ENCODE assay signal across 8 mouse cellular contexts in genomic region chr7:25859962-25860870, GRCm38 (mm10). TPM values are rescaled to one million over a fixed set of nuclear protein-coding genes. Genes with fewer than 3 reads are reported as not detected.
DNase-seq lines count a peak whose midpoint lies in the region; ATAC-seq lines count a peak whose summit lies in the region.

No protein-coding gene starts in this region.

- H3K4me3 ChIP-seq in heart, embryonic 12.5 days: peak overlapping the region; percentile 24
- peak overlapping the region; percentile 10; the same call in 1 of the 2 replicates for H3K4me3 ChIP-seq in hindbrain, embryonic 12.5 days
- H3K4me3 ChIP-seq in liver, embryonic 11.5 days (ENCODE audit: low read depth, low read length): 0 out of 2 replicates have a peak overlapping the region, but pooled peaks have one; percentile 11
- H3K4me3 ChIP-seq in stomach, embryonic 16.5 days (replicated peaks; ENCODE audit: low read length): peak overlapping the region; percentile 21; the same call in 1 of the 2 replicates

- peak overlapping the region; percentile 61 for H3K4me2 ChIP-seq in heart, embryonic 12.5 days
- peak overlapping the region; percentile 43 for H3K4me2 ChIP-seq in hindbrain, embryonic 12.5 days (replicated peaks)
- H3K4me2 ChIP-seq in liver, embryonic 11.5 days: peak overlapping the region; percentile 48
- H3K4me2 ChIP-seq in stomach, embryonic 16.5 days (ENCODE audit: low read depth, low read length): peak overlapping the region; percentile 34

- intact Hi-C loops in heart, postnatal 25 days (cut with DNase I): no loop called here

- no peaks in the 10 kb centered on the region for H3K9me3 ChIP-seq in heart, embryonic 12.5 days (replicated peaks)
- H3K9me3 ChIP-seq in hindbrain, embryonic 12.5 days (replicated peaks): no peaks in the 10 kb centered on the region
- no peaks in the 10 kb centered on the region for H3K9me3 ChIP-seq in liver, embryonic 11.5 days (ENCODE audit: control insufficient read depth, low read length)
- no peaks in the 10 kb centered on the region for H3K9me3 ChIP-seq in stomach, embryonic 16.5 days (replicated peaks; ENCODE audit: control insufficient read depth, low read length)

- no peak overlapping the region for H3K27ac ChIP-seq in heart, embryonic 12.5 days (ENCODE audit: poor library complexity, severe bottlenecking)
- H3K27ac ChIP-seq in hindbrain, embryonic 12.5 days: no peak overlapping the region
- no peak overlapping the region for H3K27ac ChIP-seq in liver, embryonic 11.5 days (ENCODE audit: low read depth, low read length)
- no peak overlapping the region for H3K27ac ChIP-seq in stomach, embryonic 16.5 days (ENCODE audit: low read length)

- H3K9ac ChIP-seq in heart, embryonic 12.5 days: no peak overlapping the region
- no peak overlapping the region for H3K9ac ChIP-seq in hindbrain, embryonic 12.5 days
- no peak overlapping the region for H3K9ac ChIP-seq in liver, embryonic 11.5 days (ENCODE audit: low read depth, low read length)
- H3K9ac ChIP-seq in stomach, embryonic 16.5 days (ENCODE audit: low read length): no peak overlapping the region

- 19% methylated on average over 9 of the region's 9 CpGs for WGBS in heart, embryonic 12.5 days
- WGBS in hindbrain, embryonic 12.5 days: 17% methylated on average over 9 of the region's 9 CpGs
- WGBS in liver, embryonic 11.5 days: 23% methylated on average over 9 of the region's 9 CpGs
- 26% methylated on average over 9 of the region's 9 CpGs for WGBS in stomach, embryonic 16.5 days

- ATAC-seq in heart, embryonic 12.5 days (ENCODE audit: insufficient number of reproducible peaks, low FRiP score): no peak
- peak; percentile 64; the same call in 1 of the 2 replicates for ATAC-seq in hindbrain, embryonic 12.5 days (ENCODE audit: low FRiP score)
- no peak for ATAC-seq in liver, embryonic 11.5 days (replicated peaks; ENCODE audit: low FRiP score)
- ATAC-seq in stomach, embryonic 16.5 days (ENCODE audit: insufficient read depth, low FRiP score): no peak
- no peak for ATAC-seq in activated CD4-positive, CD25-positive, alpha-beta regulatory T cell, adult 4 months

- no peaks in the 10 kb centered on the region for H3K27me3 ChIP-seq in heart, embryonic 12.5 days (replicated peaks)
- H3K27me3 ChIP-seq in hindbrain, embryonic 12.5 days: no peaks in the 10 kb centered on the region
- H3K27me3 ChIP-seq in liver, embryonic 11.5 days (replicated peaks; ENCODE audit: control insufficient read depth, insufficient read depth, low read length): no peaks in the 10 kb centered on the region
- H3K27me3 ChIP-seq in stomach, embryonic 16.5 days (ENCODE audit: control insufficient read depth, insufficient read depth, low read length): no peaks in the 10 kb centered on the region

- DNase-seq in heart, postnatal 25 days (ENCODE audit: low spot score): no peak
- DNase-seq in embryo, embryonic 10.5 days (ENCODE audit: low spot score): peak; percentile 78
- DNase-seq in liver, embryonic 11.5 days (ENCODE audit: low spot score): no peak
- no peak for DNase-seq in gastrocnemius, adult 8-10 months (ENCODE audit: low spot score in 2 of 2)

- H3K36me3 ChIP-seq in heart, embryonic 12.5 days: no peaks in the 10 kb centered on the region
- H3K36me3 ChIP-seq in hindbrain, embryonic 12.5 days: no peaks in the 10 kb centered on the region
- H3K36me3 ChIP-seq in liver, embryonic 11.5 days (ENCODE audit: control insufficient read depth, insufficient read depth, low read length): no peaks in the 10 kb centered on the region
- no peaks in the 10 kb centered on the region for H3K36me3 ChIP-seq in stomach, embryonic 16.5 days (ENCODE audit: control insufficient read depth, insufficient read depth, low read length)

- no peaks in the 10 kb centered on the region for H3K4me1 ChIP-seq in heart, embryonic 12.5 days (replicated peaks)
- H3K4me1 ChIP-seq in hindbrain, embryonic 12.5 days: 0 out of 2 replicates have a peak, but pooled peaks cover 5% of the 10 kb centered on the region
- no peaks in the 10 kb centered on the region for H3K4me1 ChIP-seq in liver, embryonic 11.5 days (replicated peaks; ENCODE audit: control insufficient read depth, insufficient read depth, low read length)
- H3K4me1 ChIP-seq in stomach, embryonic 16.5 days (ENCODE audit: control insufficient read depth, insufficient read depth, low read length): no peaks in the 10 kb centered on the region

RNA-seq across cellular contexts. Expression of gene Cyp2b10, which starts 37.2 kb away (rescaled TPM):
- polyA plus RNA-seq in heart, embryonic 12.5 days (2016; fragmentation: Nextera tagmentation; extraction: Ambion mirVana): not detected in 2 replicates
- 1 to 10 TPM; 1.4 to 1.5 TPM for total RNA-seq in heart, postnatal 25 days (2021)
- not detected in 2 replicates for polyA plus RNA-seq in hindbrain, embryonic 12.5 days (2016; fragmentation: Nextera tagmentation; extraction: Ambion mirVana)
- polyA plus RNA-seq in liver, embryonic 11.5 days (2014; fragmentation: Nextera tagmentation; extraction: Ambion mirVana): not detected in 2 replicates
- polyA plus RNA-seq in stomach, embryonic 16.5 days (2015; fragmentation: Nextera tagmentation; extraction: Ambion mirVana): 0.19 and 0.35 TPM in 2 replicates
- polyA plus RNA-seq in activated CD4-positive, CD25-positive, alpha-beta regulatory T cell, adult 4 months (2017; shearing (Covaris generic)): not detected
- total RNA-seq in gastrocnemius, adult 8-10 months (2022): under 1 TPM in 1 of 4 experiments, not detected in 3; 0.13 TPM

RNA-seq across cellular contexts. Expression of gene Cyp2s1, which starts 43.5 kb away (rescaled TPM):
- 2.7 and 3.1 TPM in 2 replicates for polyA plus RNA-seq in heart, embryonic 12.5 days (2016; fragmentation: Nextera tagmentation; extraction: Ambion mirVana)
- total RNA-seq in heart, postnatal 25 days (2021): 1 to 10 TPM; 5.8 to 6.3 TPM
- polyA plus RNA-seq in hindbrain, embryonic 12.5 days (2016; fragmentation: Nextera tagmentation; extraction: Ambion mirVana): 1.8 TPM in 2 replicates
- 1.4 and 2.6 TPM in 2 replicates for polyA plus RNA-seq in liver, embryonic 11.5 days (2014; fragmentation: Nextera tagmentation; extraction: Ambion mirVana)
- 53.1 and 74.9 TPM in 2 replicates for polyA plus RNA-seq in stomach, embryonic 16.5 days (2015; fragmentation: Nextera tagmentation; extraction: Ambion mirVana)
- 1 to 10 TPM; 3.2 to 4.9 TPM for polyA plus RNA-seq in activated CD4-positive, CD25-positive, alpha-beta regulatory T cell, adult 4 months (2017; shearing (Covaris generic))
- under 1 TPM in 3 of 4 experiments, not detected in 1; 0.11 to 0.44 (median 0.22) TPM for total RNA-seq in gastrocnemius, adult 8-10 months (2022)
